Mouse (Mus musculus) hindbrain, postnatal 0 days (tissue): Measurements from ENCODE around the gene Spty2d1. TPM values are rescaled to one million over a fixed set of nuclear protein-coding genes. Genes with fewer than 3 reads are reported as not detected.

ENCODE experiments used
- ATAC-seq: fragments of 200-750 bp; cut with Nextera tagmentation; 2 replicates; pipeline ENCODE4 v1.8.0; 2017; ENCODE audit warnings: mild to moderate bottlenecking, moderate TSS enrichment, moderate library complexity
- DNase-seq: peaks from one replicate; pipeline ENCODE4 v3.0.0-alpha.2; 2015; ENCODE audit warnings: low spot score
- H3K27ac ChIP-seq: fragments of 300-500 bp; sonication (generic); 2 replicates; pipeline ENCODE4 v1.5.1; 2014; ENCODE audit warnings: mild to moderate bottlenecking
- H3K27me3 ChIP-seq: fragments of 300-500 bp; sonication (generic); 2 replicates; pipeline ENCODE4 v1.6.1; 2014; ENCODE audit warnings: low read length, mixed read lengths; ENCODE audit not compliant: insufficient read depth
- H3K36me3 ChIP-seq: fragments of 300-500 bp; sonication (generic); 2 replicates; pipeline ENCODE4 v1.6.1; 2014; ENCODE audit warnings: low read length, mixed read lengths; ENCODE audit not compliant: insufficient read depth
- H3K4me1 ChIP-seq: fragments of 300-500 bp; sonication (generic); 2 replicates; pipeline ENCODE4 v1.6.1; 2014; ENCODE audit warnings: antibody characterized with exemption, low read length, mixed read lengths; ENCODE audit not compliant: insufficient read depth
- H3K4me2 ChIP-seq: fragments of 300-500 bp; sonication (generic); 2 replicates; pipeline ENCODE4 v1.6.1; 2014; ENCODE audit warnings: low read depth, mild to moderate bottlenecking, low read length, moderate library complexity, mixed read lengths
- H3K4me3 ChIP-seq: fragments of 300-500 bp; sonication (generic); 2 replicates; pipeline ENCODE4 v1.5.1; 2014; ENCODE audit warnings: low read length
- H3K9ac ChIP-seq: fragments of 300-500 bp; sonication (generic); replicated peaks from 2 replicates; pipeline ENCODE4 v1.6.1; 2014; ENCODE audit warnings: mild to moderate bottlenecking, low read length, moderate library complexity, mixed read lengths
- H3K9me3 ChIP-seq: fragments of 300-500 bp; sonication (generic); 2 replicates; pipeline ENCODE4 v1.6.1; 2016; ENCODE audit warnings: low read length, mixed read lengths
- CTCF ChIP-seq: IDR thresholded peaks from 2 replicates; pipeline ENCODE4 v1.5.1; 2016; ENCODE audit warnings: antibody characterized with exemption, control low read depth, low read depth
- WGBS: fragments of 180-500 bp; shearing (Covaris S2); extraction: QIAGEN DNeasy Blood & Tissue Kit; methylation state at CpG from one replicate; pipeline ENCODE4 v1.1.7; 2014; 5-methylcytosine and 5-hydroxymethylcytosine counted together
- polyA plus RNA-seq: library from polyadenylated mRNA; unstranded; fragments of >200 nt; fragmentation: Nextera tagmentation; extraction: Ambion mirVana; gene quantifications from 2 replicates; pipeline ENCODE4 v1.2.1, GENCODE M21; 2015
- total RNA-seq: library from RNA; depleted of rRNA; stranded (reverse); fragments of >200 nt; gene quantifications from 2 replicates; pipeline ENCODE4 v1.2.3, GENCODE M21; 2014; rRNA removed

Spty2d1 gene
- 9.1 and 9.7 TPM in 2 replicates for total RNA-seq
- 5.1 and 5.8 TPM in 2 replicates for polyA plus RNA-seq

GRCm38 (mm10) chr7:47008168-47008993 is at the start of gene Spty2d1:
TSS of gene Spty2d1 (minus strand) at chr7:47008411.
- Histone ChIP-seq H3K27ac (peak within 1 kb of the TSS; percentile 85), H3K4me3 (peak within 1 kb of the TSS; percentile 62), H3K4me1 (peaks cover 12% of the 10 kb centered on the region; the same call in 1 of the 2 replicates), H3K9ac (peak within 1 kb of the TSS; percentile 51), H3K9me3 (no peaks in the 10 kb centered on the region), H3K4me2 (peak within 1 kb of the TSS; percentile 71), H3K36me3 (no peaks in the 10 kb centered on the region), H3K27me3 (no peaks in the 10 kb centered on the region)
- WGBS: 1% methylated on average over 57 of the region's 57 CpGs
- ATAC-seq (peak; percentile 97), DNase-seq (peak; percentile 100)
- TF ChIP-seq CTCF: no peak

- DNase-seq (no peak), ATAC-seq (no peak)
- no peaks in the 10 kb centered on the region for H3K36me3 ChIP-seq
- no peak overlapping the region for H3K27ac ChIP-seq
- 85% methylated on average over 4 of the region's 4 CpGs for WGBS
- no peak for TF ChIP-seq CTCF
- no peak overlapping the region for H3K4me2 ChIP-seq
- H3K4me1 ChIP-seq: peaks cover 9% of the 10 kb centered on the region
- no peaks in the 10 kb centered on the region for H3K27me3 ChIP-seq
- no peak overlapping the region for H3K9ac ChIP-seq
- H3K4me3 ChIP-seq: no peak overlapping the region
- no peaks in the 10 kb centered on the region for H3K9me3 ChIP-seq
Observed at GRCm38 (mm10) chr7:47056273-47056672, 48.1 kb upstream of the Spty2d1 start.

- Histone ChIP-seq H3K4me1 (peaks cover 12% of the 10 kb centered on the region), H3K27me3 (no peaks in the 10 kb centered on the region), H3K27ac (no peak overlapping the region), H3K4me3 (no peak overlapping the region), H3K36me3 (no peaks in the 10 kb centered on the region), H3K9me3 (no peaks in the 10 kb centered on the region), H3K9ac (no peak overlapping the region), H3K4me2 (no peak overlapping the region)
- TF ChIP-seq CTCF: no peak
- DNase-seq (no peak), ATAC-seq (no peak)
- WGBS: 79% methylated on average over 9 of the region's 9 CpGs
Observed at GRCm38 (mm10) chr7:47055744-47056143, 47.5 kb upstream of the Spty2d1 start.

- TF ChIP-seq CTCF: no peak
- ATAC-seq: no peak
- H3K4me2 ChIP-seq: no peak overlapping the region
- peaks cover 12% of the 10 kb centered on the region for H3K4me1 ChIP-seq
- H3K36me3 ChIP-seq: no peaks in the 10 kb centered on the region
- no peak for DNase-seq
- no peaks in the 10 kb centered on the region for H3K9me3 ChIP-seq
- H3K9ac ChIP-seq: no peak overlapping the region
- WGBS: 55% methylated on average over 2 of the region's 2 CpGs
- H3K4me3 ChIP-seq: no peak overlapping the region
- H3K27me3 ChIP-seq: no peaks in the 10 kb centered on the region
- H3K27ac ChIP-seq: no peak overlapping the region
Observed at GRCm38 (mm10) chr7:47054666-47055065, 46.5 kb upstream of the Spty2d1 start.

- 92% methylated on average over 15 of the region's 15 CpGs for WGBS
- Histone ChIP-seq H3K9ac (no peak overlapping the region), H3K27me3 (no peaks in the 10 kb centered on the region), H3K36me3 (no peaks in the 10 kb centered on the region), H3K4me1 (peaks cover 12% of the 10 kb centered on the region), H3K4me2 (no peak overlapping the region), H3K27ac (no peak overlapping the region), H3K4me3 (no peak overlapping the region), H3K9me3 (no peaks in the 10 kb centered on the region)
- DNase-seq (no peak), ATAC-seq (no peak)
- TF ChIP-seq CTCF: no peak
Observed at GRCm38 (mm10) chr7:47053287-47053686, 45.1 kb upstream of the Spty2d1 start.

- H3K9ac ChIP-seq: no peak overlapping the region; the same call in 1 of the 2 replicates
- no peak for TF ChIP-seq CTCF
Observed at GRCm38 (mm10) chr7:47052276-47052675, 44.1 kb upstream of the Spty2d1 start.

More at GRCm38 (mm10) chr7:47052276-47052675, 44.1 kb upstream of the Spty2d1 start:
- Histone ChIP-seq H3K4me2 (peak overlapping the region; percentile 92), H3K36me3 (no peaks in the 10 kb centered on the region), H3K27me3 (no peaks in the 10 kb centered on the region), H3K27ac (peak overlapping the region; percentile 38; the same call in 1 of the 2 replicates), H3K9me3 (no peaks in the 10 kb centered on the region), H3K4me3 (no peak overlapping the region), H3K4me1 (peaks cover 12% of the 10 kb centered on the region)
- DNase-seq (peak; percentile 11), ATAC-seq (no peak)
- WGBS: 29% methylated on average over 3 of the region's 3 CpGs
